Mouse (Mus musculus) embryonic facial prominence, embryonic 15.5 days (tissue): ENCODE results near the gene Cdhr4. TPM values are rescaled to one million over a fixed set of nuclear protein-coding genes. Genes with fewer than 3 reads are reported as not detected.
"Not testable (repeated sequence)": the region's sequence is repeated elsewhere in the genome, so short reads cannot be mapped to it uniquely, and the experiment has no call there.

Experiments used
- ATAC-seq: fragments of 200-750 bp; cut with Nextera tagmentation; 2 replicates; pipeline ENCODE4 v1.8.0; 2017; ENCODE audit warnings: low read depth, moderate TSS enrichment; ENCODE audit not compliant: insufficient number of reproducible peaks, low FRiP score, low TSS enrichment
- H3K27ac ChIP-seq: fragments of 300-500 bp; sonication (generic); replicated peaks from 2 replicates; pipeline ENCODE4 v1.5.1; 2015; ENCODE audit warnings: mild to moderate bottlenecking, inconsistent platforms
- H3K27me3 ChIP-seq: fragments of 300-500 bp; sonication (generic); 2 replicates; pipeline ENCODE4 v1.6.1; 2015; ENCODE audit warnings: inconsistent platforms
- H3K36me3 ChIP-seq: fragments of 300-500 bp; sonication (generic); 2 replicates; pipeline ENCODE4 v1.6.1; 2015; ENCODE audit warnings: mild to moderate bottlenecking, inconsistent platforms
- H3K4me1 ChIP-seq: fragments of 300-500 bp; sonication (generic); 2 replicates; pipeline ENCODE4 v1.6.1; 2015; ENCODE audit warnings: inconsistent platforms
- H3K4me2 ChIP-seq: fragments of 300-500 bp; sonication (generic); replicated peaks from 2 replicates; pipeline ENCODE4 v1.6.1; 2015; ENCODE audit warnings: mild to moderate bottlenecking, inconsistent platforms
- H3K4me3 ChIP-seq: fragments of 300-500 bp; sonication (generic); replicated peaks from 2 replicates; pipeline ENCODE4 v1.5.1; 2015; ENCODE audit warnings: mild to moderate bottlenecking, inconsistent platforms
- H3K9ac ChIP-seq: fragments of 300-500 bp; sonication (generic); 2 replicates; pipeline ENCODE4 v1.6.1; 2015; ENCODE audit warnings: inconsistent platforms
- H3K9me3 ChIP-seq: fragments of 300-500 bp; sonication (generic); replicated peaks from 2 replicates; pipeline ENCODE4 v1.6.1; 2016; ENCODE audit warnings: inconsistent platforms
- WGBS: fragments of 180-500 bp; shearing (Covaris S2); methylation state at CpG from one replicate; pipeline ENCODE4 v1.1.7; 2015; 5-methylcytosine and 5-hydroxymethylcytosine counted together
- polyA plus RNA-seq: library from polyadenylated mRNA; unstranded; fragments of >200 nt; fragmentation: Nextera tagmentation; extraction: Ambion mirVana; gene quantifications from 2 replicates; pipeline ENCODE4 v1.2.1, GENCODE M21; 2015

The Cdhr4 gene
- polyA plus RNA-seq, 1 experiment from 2014 or later: 12.7 TPM

DNA sequence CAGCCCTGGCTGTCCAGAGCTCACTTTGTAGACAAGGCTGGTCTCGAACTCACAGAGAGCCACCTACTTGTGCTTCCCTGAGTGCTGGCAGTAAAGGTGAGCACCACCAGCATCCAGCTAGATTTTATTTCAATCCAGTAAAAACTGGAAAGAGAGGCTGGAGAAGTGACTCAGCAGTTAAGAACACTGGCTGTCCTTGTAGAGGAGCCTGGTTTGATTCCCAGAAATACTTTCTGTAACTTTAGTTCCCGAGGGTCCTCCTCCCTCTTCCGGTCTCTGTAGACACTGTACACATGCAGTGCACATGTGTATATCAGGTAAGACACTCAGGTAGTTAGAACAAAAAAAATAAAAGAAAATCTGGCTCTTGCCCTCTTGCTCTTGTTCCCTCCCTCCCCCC, 4.3 kb upstream of the Cdhr4 start:
- Histone ChIP-seq H3K4me3 (no peak overlapping the region), H3K27ac (no peak overlapping the region), H3K27me3 (no peaks in the 10 kb centered on the region), H3K9ac (no peak overlapping the region), H3K9me3 (no peaks in the 10 kb centered on the region), H3K36me3 (no peaks in the 10 kb centered on the region), H3K4me1 (peaks cover 31% of the 10 kb centered on the region), H3K4me2 (no peak overlapping the region)
- ATAC-seq: no peak
- 46% methylated on average over 3 of the region's 3 CpGs for WGBS

GRCm38 (mm10) chr9:107993013-107993412, 716 bp downstream of the Cdhr4 start:
- 0 out of 2 replicates have a peak, but pooled peaks cover 1% of the 10 kb centered on the region for H3K4me1 ChIP-seq
- no peak for ATAC-seq
- no peaks in the 10 kb centered on the region for H3K27me3 ChIP-seq
- no peaks in the 10 kb centered on the region for H3K9me3 ChIP-seq
- no peak overlapping the region for H3K27ac ChIP-seq
- no peak overlapping the region for H3K4me2 ChIP-seq
- no peak overlapping the region for H3K4me3 ChIP-seq
- no peak overlapping the region for H3K9ac ChIP-seq
- 73% methylated on average over 11 of the region's 11 CpGs for whole genome bisulfite sequencing
- no peaks in the 10 kb centered on the region for H3K36me3 ChIP-seq

DNA sequence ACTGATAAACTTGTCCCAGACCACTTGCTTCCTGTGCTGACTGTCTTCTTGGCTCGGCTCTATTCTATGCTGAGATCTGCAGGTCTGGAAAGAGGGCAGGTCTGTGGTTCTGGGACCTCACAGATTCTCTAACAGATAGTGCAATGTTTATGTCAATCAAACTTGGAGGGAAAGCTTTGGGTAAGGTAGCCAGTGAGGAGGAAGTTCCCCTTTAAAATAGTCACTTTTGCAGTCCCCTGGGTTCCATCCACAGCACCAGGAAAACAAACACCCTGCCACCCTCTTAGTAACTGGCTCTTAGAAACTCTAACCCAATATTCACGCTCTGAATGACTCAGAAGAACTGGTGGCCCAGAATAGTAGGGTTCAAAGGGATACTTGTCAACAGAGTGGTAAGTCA, 2.2 kb downstream of the Cdhr4 start:
- Histone ChIP-seq H3K27me3 (no peaks in the 10 kb centered on the region), H3K36me3 (no peaks in the 10 kb centered on the region), H3K9me3 (no peaks in the 10 kb centered on the region), H3K9ac (no peak overlapping the region), H3K27ac (no peak overlapping the region), H3K4me1 (no peaks in the 10 kb centered on the region), H3K4me2 (no peak overlapping the region), H3K4me3 (no peak overlapping the region)
- 51% methylated on average over 2 of the region's 2 CpGs for WGBS
- ATAC-seq: no peak

GRCm38 (mm10) chr9:107995513-107995912, 3.2 kb downstream of the Cdhr4 start:
- Histone ChIP-seq H3K4me1 (no peaks in the 10 kb centered on the region), H3K9ac (no peak overlapping the region), H3K27me3 (no peaks in the 10 kb centered on the region), H3K4me3 (no peak overlapping the region), H3K27ac (no peak overlapping the region), H3K9me3 (no peaks in the 10 kb centered on the region), H3K36me3 (no peaks in the 10 kb centered on the region), H3K4me2 (no peak overlapping the region)
- no peak for ATAC-seq
- WGBS: 91% methylated on average over 21 of the region's 21 CpGs

GRCm38 (mm10) chr9:107996049-107996448, 3.8 kb downstream of the Cdhr4 start, which contains the start of gene Gm20662:
Gm20662 (plus strand) TSS chr9:107996349.
- Histone ChIP-seq H3K4me1 (no peaks in the 10 kb centered on the region), H3K4me3 (no peak within 1 kb of the TSS), H3K27ac (no peak within 1 kb of the TSS), H3K4me2 (no peak within 1 kb of the TSS), H3K27me3 (no peaks in the 10 kb centered on the region), H3K9me3 (no peaks in the 10 kb centered on the region), H3K36me3 (no peaks in the 10 kb centered on the region), H3K9ac (no peak within 1 kb of the TSS)
- 91% methylated on average over 5 of the region's 5 CpGs for WGBS
- no peak for ATAC-seq

- Histone ChIP-seq H3K9me3 (no peaks in the 10 kb centered on the region), H3K4me1 (peaks cover 26% of the 10 kb centered on the region), H3K27me3 (no peaks in the 10 kb centered on the region), H3K36me3 (no peaks in the 10 kb centered on the region), H3K4me3 (peak within 1 kb of the TSS; percentile 100), H3K27ac (peak within 1 kb of the TSS; percentile 96), H3K4me2 (peak within 1 kb of the TSS; percentile 80), H3K9ac (peak within 1 kb of the TSS; percentile 99)
- WGBS: under 1% methylated on average over 51 of the region's 51 CpGs
- ATAC-seq: peak; percentile 100
Observed at GRCm38 (mm10) chr9:108001922-108002770, 9.8 kb downstream of the Cdhr4 start, which contains the start of gene Ip6k1. Ip6k1 (plus strand) TSS chr9:108002501.

GRCm38 (mm10) chr9:108002778-108003530, 10.7 kb downstream of the Cdhr4 start:
- Histone ChIP-seq H3K4me1 (peaks cover 26% of the 10 kb centered on the region), H3K4me3 (peak overlapping the region; percentile 100), H3K27ac (peak overlapping the region; percentile 96), H3K9ac (peak overlapping the region; percentile 99), H3K36me3 (no peaks in the 10 kb centered on the region), H3K27me3 (no peaks in the 10 kb centered on the region), H3K9me3 (no peaks in the 10 kb centered on the region), H3K4me2 (peak overlapping the region; percentile 63)
- under 1% methylated on average over 50 of the region's 50 CpGs for WGBS
- ATAC-seq: peak; percentile 25

GRCm38 (mm10) chr9:108003531-108003890, 11.2 kb downstream of the Cdhr4 start:
- H3K27me3 ChIP-seq: no peaks in the 10 kb centered on the region
- peak overlapping the region; percentile 100 for H3K4me3 ChIP-seq
- H3K27ac ChIP-seq: peak overlapping the region; percentile 96
- peak overlapping the region; percentile 63 for H3K4me2 ChIP-seq
- peak overlapping the region; percentile 99 for H3K9ac ChIP-seq
- no peak for ATAC-seq
- 9% methylated on average over 8 of the region's 8 CpGs for WGBS
- H3K36me3 ChIP-seq: no peaks in the 10 kb centered on the region
- no peaks in the 10 kb centered on the region for H3K9me3 ChIP-seq
- peaks cover 26% of the 10 kb centered on the region for H3K4me1 ChIP-seq

DNA sequence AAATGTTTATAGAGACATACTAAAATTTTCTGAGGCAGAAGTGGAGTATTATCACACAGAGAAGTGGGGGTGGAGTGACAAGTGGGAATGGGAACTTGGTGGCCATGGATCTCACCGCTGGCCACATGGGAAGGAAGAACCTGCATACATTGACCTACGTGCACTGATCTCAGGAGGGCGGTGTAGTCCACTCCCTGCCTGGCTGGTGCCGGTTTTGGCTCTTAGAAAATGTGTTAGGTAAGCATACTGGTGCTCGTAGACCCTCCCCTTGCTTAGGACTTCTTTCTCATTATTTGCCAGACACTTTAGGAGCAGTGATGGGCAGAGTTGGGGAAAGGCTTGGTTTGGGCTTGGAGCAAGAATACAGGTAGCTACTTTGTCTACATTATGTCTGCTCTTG, 15.7 kb downstream of the Cdhr4 start:
- 85% methylated on average over 5 of the region's 5 CpGs for WGBS
- ATAC-seq: no peak
- no peaks in the 10 kb centered on the region for H3K9me3 ChIP-seq
- peaks cover 18% of the 10 kb centered on the region for H3K4me1 ChIP-seq
- H3K36me3 ChIP-seq: 0 out of 2 replicates have a peak, but pooled peaks cover 5% of the 10 kb centered on the region
- no peak overlapping the region for H3K27ac ChIP-seq
- H3K9ac ChIP-seq: no peak overlapping the region
- no peak overlapping the region for H3K4me2 ChIP-seq
- H3K27me3 ChIP-seq: no peaks in the 10 kb centered on the region
- no peak overlapping the region for H3K4me3 ChIP-seq

- Histone ChIP-seq H3K9ac (no peak overlapping the region), H3K9me3 (no peaks in the 10 kb centered on the region), H3K4me3 (no peak overlapping the region), H3K36me3 (peaks cover 9% of the 10 kb centered on the region; the same call in 1 of the 2 replicates), H3K27me3 (no peaks in the 10 kb centered on the region), H3K4me1 (no peaks in the 10 kb centered on the region), H3K27ac (no peak overlapping the region), H3K4me2 (no peak overlapping the region)
- no peak for ATAC-seq
Observed at GRCm38 (mm10) chr9:108010385-108010784, 18.1 kb downstream of the Cdhr4 start.

DNA sequence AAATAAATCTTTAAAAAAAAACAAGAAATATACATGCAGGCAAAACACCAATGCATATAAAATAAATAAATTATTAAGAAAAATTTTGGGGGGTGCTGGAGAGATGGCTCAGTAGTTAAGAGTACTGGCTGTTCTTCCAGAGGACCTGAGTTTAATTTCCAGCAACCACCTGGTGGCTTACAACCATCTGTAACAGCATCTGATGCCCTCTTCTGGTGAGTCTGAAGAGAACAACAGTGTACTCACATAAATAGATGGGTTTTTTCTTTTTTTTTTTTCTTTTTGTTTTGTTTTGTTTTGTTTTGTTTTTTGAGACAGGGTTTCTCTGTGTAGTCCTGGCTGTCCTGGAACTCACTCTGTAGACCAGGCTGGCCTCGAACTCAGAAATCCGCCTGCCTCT, 21.3 kb downstream of the Cdhr4 start:
- peaks cover 13% of the 10 kb centered on the region; the same call in 1 of the 2 replicates for H3K36me3 ChIP-seq
- ATAC-seq, H3K4me3 ChIP-seq, H3K4me2 ChIP-seq, H3K4me1 ChIP-seq, H3K9ac ChIP-seq, H3K27ac ChIP-seq, H3K27me3 ChIP-seq, H3K9me3 ChIP-seq: not testable (repeated sequence)
- WGBS: 99% methylated on average over 2 of the region's 2 CpGs
